In genomic region chr19:36535186-36535585, GRCm38 (mm10) we compare ENCODE assay signal across 9 mouse cellular contexts. TPM values are rescaled to one million over a fixed set of nuclear protein-coding genes. Genes with fewer than 3 reads are reported as not detected.
DNase-seq lines count a peak whose midpoint lies in the region; ATAC-seq and TF ChIP-seq lines count a peak whose summit lies in the region.
"Had no signal": no experiment of that assay in that cellular context is flagged by ENCODE, and none has a peak within 500 bp of the region (broad histone marks: within the 10 kb centered on the region; RNA-seq: fewer than 3 reads in every experiment).

No protein-coding gene starts in this region.

- WGBS in intestine, embryonic 14.5 days = 83% methylated on average over 2 of the region's 2 CpGs
- WGBS in intestine, postnatal 0 days = 58% methylated on average over 2 of the region's 2 CpGs
- WGBS in embryonic facial prominence, embryonic 15.5 days = 31% methylated on average over 2 of the region's 2 CpGs
- 10% methylated on average over 2 of the region's 2 CpGs for WGBS in forebrain, embryonic 16.5 days
- 26% methylated on average over 2 of the region's 2 CpGs for WGBS in midbrain, embryonic 15.5 days

- H3K27ac ChIP-seq in intestine, embryonic 14.5 days (ENCODE audit: low read depth) = no peak overlapping the region
- H3K27ac ChIP-seq in intestine, postnatal 0 days (ENCODE audit: low read depth, low read length) = no peak overlapping the region
- no peak overlapping the region for H3K27ac ChIP-seq in embryonic facial prominence, embryonic 15.5 days (replicated peaks)
- peak overlapping the region; percentile 82 for H3K27ac ChIP-seq in forebrain, embryonic 16.5 days (ENCODE audit: low read length)
- peak overlapping the region; percentile 79 for H3K27ac ChIP-seq in midbrain, embryonic 15.5 days
- H3K27ac ChIP-seq: liver, embryonic 13.5 days had no signal

- no peaks in the 10 kb centered on the region for H3K9me3 ChIP-seq in intestine, embryonic 14.5 days (ENCODE audit: control insufficient read depth, low read length)
- H3K9me3 ChIP-seq in intestine, postnatal 0 days (ENCODE audit: control insufficient read depth) = no peaks in the 10 kb centered on the region
- H3K9me3 ChIP-seq in embryonic facial prominence, embryonic 15.5 days (replicated peaks) = no peaks in the 10 kb centered on the region
- no peaks in the 10 kb centered on the region for H3K9me3 ChIP-seq in forebrain, embryonic 16.5 days (ENCODE audit: control insufficient read depth, low read length)
- H3K9me3 ChIP-seq in midbrain, embryonic 15.5 days = no peaks in the 10 kb centered on the region
- H3K9me3 ChIP-seq: liver, embryonic 13.5 days had no signal

- no peak for TF ChIP-seq CTCF in intestine, postnatal 0 days (IDR thresholded peaks at IDR 0.05; ENCODE audit: low read depth)

- ATAC-seq in intestine, embryonic 14.5 days (replicated peaks; ENCODE audit: low FRiP score, low TSS enrichment, low read depth) = no peak
- ATAC-seq in intestine, postnatal 0 days = no peak
- no peak for ATAC-seq in embryonic facial prominence, embryonic 15.5 days (ENCODE audit: insufficient number of reproducible peaks, low FRiP score, low TSS enrichment, low read depth)
- ATAC-seq in forebrain, embryonic 16.5 days = no peak; the same call in 1 of the 2 replicates
- peak; percentile 24 for ATAC-seq in midbrain, embryonic 15.5 days (replicated peaks)

- H3K9ac ChIP-seq in intestine, embryonic 14.5 days (ENCODE audit: low read length) = no peak overlapping the region
- no peak overlapping the region for H3K9ac ChIP-seq in intestine, postnatal 0 days (ENCODE audit: low read depth, low read length)
- no peak overlapping the region for H3K9ac ChIP-seq in embryonic facial prominence, embryonic 15.5 days
- H3K9ac ChIP-seq in forebrain, embryonic 16.5 days (replicated peaks; ENCODE audit: low read depth, low read length) = 0 out of 2 replicates have a peak overlapping the region, but pooled peaks have one; percentile 51
- H3K9ac ChIP-seq in midbrain, embryonic 15.5 days = no peak overlapping the region
- H3K9ac ChIP-seq: liver, embryonic 13.5 days had no signal

- H3K4me2 ChIP-seq in intestine, embryonic 14.5 days (ENCODE audit: low read length) = 0 out of 2 replicates have a peak overlapping the region, but pooled peaks have one; percentile 28
- no peak overlapping the region for H3K4me2 ChIP-seq in intestine, postnatal 0 days (replicated peaks; ENCODE audit: low read depth)
- H3K4me2 ChIP-seq in embryonic facial prominence, embryonic 15.5 days (replicated peaks) = peak overlapping the region; percentile 46
- H3K4me2 ChIP-seq in forebrain, embryonic 16.5 days (ENCODE audit: low read length) = peak overlapping the region; percentile 48
- H3K4me2 ChIP-seq in midbrain, embryonic 15.5 days = peak overlapping the region; percentile 40

- no peak overlapping the region for H3K4me3 ChIP-seq in intestine, embryonic 14.5 days (ENCODE audit: low read depth, low read length)
- H3K4me3 ChIP-seq in intestine, postnatal 0 days (ENCODE audit: low read depth, low read length) = no peak overlapping the region
- H3K4me3 ChIP-seq in embryonic facial prominence, embryonic 15.5 days (replicated peaks) = no peak overlapping the region
- peak overlapping the region; percentile 32 for H3K4me3 ChIP-seq in forebrain, embryonic 16.5 days (replicated peaks; ENCODE audit: low read length)
- H3K4me3 ChIP-seq in midbrain, embryonic 15.5 days = no peak overlapping the region
- H3K4me3 ChIP-seq: liver, embryonic 13.5 days had no signal

- peaks cover 14% of the 10 kb centered on the region for H3K4me1 ChIP-seq in intestine, embryonic 14.5 days (replicated peaks; ENCODE audit: control insufficient read depth, insufficient read depth, low read length)
- no peaks in the 10 kb centered on the region for H3K4me1 ChIP-seq in intestine, postnatal 0 days (replicated peaks; ENCODE audit: control insufficient read depth, insufficient read depth, low read length)
- peaks cover 14% of the 10 kb centered on the region for H3K4me1 ChIP-seq in embryonic facial prominence, embryonic 15.5 days
- peaks cover 27% of the 10 kb centered on the region for H3K4me1 ChIP-seq in forebrain, embryonic 16.5 days (replicated peaks; ENCODE audit: control insufficient read depth, insufficient read depth, low read length)
- peaks cover 18% of the 10 kb centered on the region for H3K4me1 ChIP-seq in midbrain, embryonic 15.5 days

- DNase-seq in intestine, embryonic 14.5 days (ENCODE audit: low spot score) = no peak
- no peak for DNase-seq in frontal cortex, adult 2 months (ENCODE audit: extremely low spot score in 1 of 2, low spot score in 1 of 2)
- DNase-seq in left cerebral cortex, postnatal 4 days = no peak
- DNase-seq: liver, embryonic 13.5 days; thymus, postnatal 14 days had no signal

- no peaks in the 10 kb centered on the region for H3K27me3 ChIP-seq in intestine, embryonic 14.5 days (replicated peaks; ENCODE audit: control insufficient read depth, insufficient read depth, low read length)
- no peaks in the 10 kb centered on the region; the same call in 1 of the 2 replicates for H3K27me3 ChIP-seq in intestine, postnatal 0 days (replicated peaks; ENCODE audit: control insufficient read depth, insufficient read depth, low read length)
- no peaks in the 10 kb centered on the region for H3K27me3 ChIP-seq in embryonic facial prominence, embryonic 15.5 days
- H3K27me3 ChIP-seq in forebrain, embryonic 16.5 days (replicated peaks; ENCODE audit: control insufficient read depth, insufficient read depth, low read length) = peaks cover 4% of the 10 kb centered on the region; the same call in 1 of the 2 replicates
- H3K27me3 ChIP-seq in midbrain, embryonic 15.5 days (replicated peaks) = 0 out of 2 replicates have a peak, but pooled peaks cover 4% of the 10 kb centered on the region

- intact Hi-C loops in left cerebral cortex, postnatal 4 days (cut with DNase I) = no loop called here

- H3K36me3 ChIP-seq in intestine, embryonic 14.5 days (ENCODE audit: control insufficient read depth, insufficient read depth, low read length) = no peaks in the 10 kb centered on the region
- no peaks in the 10 kb centered on the region for H3K36me3 ChIP-seq in intestine, postnatal 0 days (ENCODE audit: control insufficient read depth, insufficient read depth)
- no peaks in the 10 kb centered on the region for H3K36me3 ChIP-seq in embryonic facial prominence, embryonic 15.5 days
- no peaks in the 10 kb centered on the region for H3K36me3 ChIP-seq in forebrain, embryonic 16.5 days (ENCODE audit: control insufficient read depth, insufficient read depth)
- H3K36me3 ChIP-seq in midbrain, embryonic 15.5 days (replicated peaks) = no peaks in the 10 kb centered on the region
- H3K36me3 ChIP-seq: liver, embryonic 13.5 days had no signal

RNA-seq across cellular contexts. Expression of gene Hectd2, which starts 19.3 kb away (rescaled TPM):
- 2.8 and 3.5 TPM in 2 replicates for polyA plus RNA-seq in intestine, embryonic 14.5 days (2014; fragmentation: Nextera tagmentation; extraction: Ambion mirVana)
- polyA plus RNA-seq in intestine, postnatal 0 days (2015; fragmentation: Nextera tagmentation; extraction: Ambion mirVana) = 0.64 and 1.0 TPM in 2 replicates
- polyA plus RNA-seq in embryonic facial prominence, embryonic 15.5 days (2015; fragmentation: Nextera tagmentation; extraction: Ambion mirVana) = 4.5 and 4.8 TPM in 2 replicates
- polyA plus RNA-seq in forebrain, embryonic 16.5 days (2015; fragmentation: Nextera tagmentation; extraction: Ambion mirVana) = 13.0 and 14.7 TPM in 2 replicates
- polyA plus RNA-seq in midbrain, embryonic 15.5 days (2015; fragmentation: Nextera tagmentation; extraction: Ambion mirVana) = 11.2 and 12.4 TPM in 2 replicates
- polyA plus RNA-seq in frontal cortex, adult 2 months (2012; rRNA removed) = 15.9 and 17.0 TPM in 2 replicates
- 10 to 100 TPM; 26.2 to 27.7 TPM for total RNA-seq in left cerebral cortex, postnatal 4 days (2021)

Comparison
In these comparisons a context has a peak if more than half of its experiments do, and no peak if none do; other contexts are left out.
1. H3K27ac ChIP-seq: peak in forebrain, embryonic 16.5 days (single experiment) and midbrain, embryonic 15.5 days (single experiment); none in intestine, embryonic 14.5 days (single experiment), intestine, postnatal 0 days (single experiment) and embryonic facial prominence, embryonic 15.5 days (single experiment).